Mouse (Mus musculus) granulocyte monocyte progenitor cell, adult 5-6 weeks (primary cell): Measurements from ENCODE around the gene Lrrc75a. TPM values are rescaled to one million over a fixed set of nuclear protein-coding genes. Genes with fewer than 3 reads are reported as not detected.

Experiments
- ATAC-seq: replicated peaks from 2 replicates; pipeline ENCODE4 v1.8.0; 2016; ENCODE audit warnings: mild to moderate bottlenecking, moderate TSS enrichment, inconsistent platforms; ENCODE audit not compliant: poor library complexity, severe bottlenecking
- total RNA-seq, 2 experiments: library from RNA; stranded (forward) in 1 of 2; stranded (reverse) in 1 of 2; fragments of 200-712, 200-1000 nt in 1 of 2; fragments of >200 nt in 1 of 2; fragmentation: Nextera tagmentation in 1 of 2; gene quantifications; 2 replicates each; pipeline ENCODE4 v1.2.3; 2014 to 2017

Gene Lrrc75a
- total RNA-seq, 2 experiments from 2014 or later: 5.4 to 5.7 TPM

DNA sequence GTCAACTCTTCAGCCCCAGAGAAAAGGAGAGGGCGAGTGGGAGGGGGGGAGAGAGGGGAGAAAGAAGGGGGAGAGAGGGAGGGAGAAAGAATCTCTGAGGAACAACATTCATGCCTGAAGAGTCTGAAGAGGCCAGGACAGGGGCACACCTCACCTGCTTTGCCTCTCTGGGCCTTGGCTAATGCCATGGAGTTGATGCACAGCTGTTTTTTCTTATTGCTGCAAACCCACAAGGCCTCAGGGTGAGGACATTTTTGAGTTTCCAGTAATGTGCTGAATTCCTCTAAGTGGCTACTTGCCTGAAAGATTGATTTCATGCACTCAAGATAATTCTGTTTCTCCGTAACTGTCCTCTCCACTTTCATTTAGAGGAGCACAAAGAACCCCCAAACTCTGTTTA lies 90.2 kb downstream of the Lrrc75a start:
- no peak for ATAC-seq

GRCm38 (mm10) chr11:62557205-62557604 lies 91.1 kb downstream of the Lrrc75a start:
- ATAC-seq: no peak

DNA sequence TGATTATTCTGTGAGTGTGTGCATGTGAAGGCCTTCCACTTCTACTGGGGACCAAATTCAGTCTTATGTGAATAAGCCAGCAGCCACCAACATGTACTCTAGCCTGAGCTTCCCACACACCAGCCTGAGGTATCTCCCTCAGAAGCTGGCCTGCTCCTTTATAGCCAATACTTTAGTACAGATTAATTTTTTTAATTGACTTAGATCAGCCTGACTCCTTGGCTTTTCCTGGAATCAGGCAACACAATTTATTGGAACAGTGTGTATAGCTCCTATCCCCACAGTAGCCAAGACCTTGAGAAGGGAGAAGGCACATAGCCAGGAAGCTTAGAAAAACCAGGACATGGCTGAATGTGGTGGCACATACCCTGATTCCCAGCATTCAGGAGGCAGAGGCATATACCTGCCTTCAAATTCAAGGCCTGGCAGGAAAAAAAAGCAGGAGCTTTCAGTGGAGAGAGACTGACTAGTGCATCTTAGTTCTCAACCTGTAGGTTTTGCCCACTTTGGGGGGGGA lies 92.4 kb downstream of the Lrrc75a start:
- no peak for ATAC-seq

GRCm38 (mm10) chr11:62554934-62555517 lies 93.3 kb downstream of the Lrrc75a start:
- no peak for ATAC-seq

Other genes with a start within 250 kb of the Lrrc75a start
- 4.7 and 12.2 TPM in 2 replicates for gene Pigl, start 190.1 kb downstream of the Lrrc75a start, total RNA-seq (2014; fragmentation: Nextera tagmentation)
- gene Pigl, start 190.1 kb downstream of the Lrrc75a start, total RNA-seq (2017): 2.5 and 3.6 TPM in 2 replicates
- 289 and 349 TPM in 2 replicates for gene Ncor1, start 190.0 kb downstream of the Lrrc75a start, total RNA-seq (2014; fragmentation: Nextera tagmentation)
- gene Ncor1, start 190.0 kb downstream of the Lrrc75a start, total RNA-seq (2017): 267 and 271 TPM in 2 replicates
- gene Cenpv, start 109.3 kb downstream of the Lrrc75a start, total RNA-seq (2014; fragmentation: Nextera tagmentation): 25.2 and 30.3 TPM in 2 replicates
- 12.8 and 15.7 TPM in 2 replicates for gene Cenpv, start 109.3 kb downstream of the Lrrc75a start, total RNA-seq (2017)
- 870 and 954 TPM in 2 replicates for gene Ubb, start 97.4 kb downstream of the Lrrc75a start, total RNA-seq (2014; fragmentation: Nextera tagmentation)
- 1,051 and 1,247 TPM in 2 replicates for gene Ubb, start 97.4 kb downstream of the Lrrc75a start, total RNA-seq (2017)
- 13.8 and 17.5 TPM in 2 replicates for gene Trpv2, start 74.0 kb downstream of the Lrrc75a start, total RNA-seq (2014; fragmentation: Nextera tagmentation)
- 9.2 and 10.7 TPM in 2 replicates for gene Trpv2, start 74.0 kb downstream of the Lrrc75a start, total RNA-seq (2017)
- gene Mmgt2, start 141 bp upstream of the Lrrc75a start, total RNA-seq (2014; fragmentation: Nextera tagmentation): 16.7 and 34.1 TPM in 2 replicates
- gene Mmgt2, start 141 bp upstream of the Lrrc75a start, total RNA-seq (2017): 15.9 and 23.7 TPM in 2 replicates
- 1.1 and 2.5 TPM in 2 replicates for gene Zfp287, start 83.4 kb upstream of the Lrrc75a start, total RNA-seq (2014; fragmentation: Nextera tagmentation)
- 0.56 and 1.9 TPM in 2 replicates for gene Zfp287, start 83.4 kb upstream of the Lrrc75a start, total RNA-seq (2017)
- not detected in 2 replicates for gene Gm10428, start 104.6 kb upstream of the Lrrc75a start, total RNA-seq (2014; fragmentation: Nextera tagmentation)
- gene Gm10428, start 104.6 kb upstream of the Lrrc75a start, total RNA-seq (2017): not detected in 2 replicates
- 3.2 and 7.5 TPM in 2 replicates for gene Zfp286, start 140.9 kb upstream of the Lrrc75a start, total RNA-seq (2014; fragmentation: Nextera tagmentation)
- 2.4 and 2.8 TPM in 2 replicates for gene Zfp286, start 140.9 kb upstream of the Lrrc75a start, total RNA-seq (2017)
- 12.2 and 29.7 TPM in 2 replicates for gene Trim16, start 171.7 kb upstream of the Lrrc75a start, total RNA-seq (2014; fragmentation: Nextera tagmentation)
- 19.3 and 22.9 TPM in 2 replicates for gene Trim16, start 171.7 kb upstream of the Lrrc75a start, total RNA-seq (2017)
- 2.5 and 4.9 TPM in 2 replicates for gene Fbxw10, start 198.5 kb upstream of the Lrrc75a start, total RNA-seq (2014; fragmentation: Nextera tagmentation)
- 4.7 and 6.7 TPM in 2 replicates for gene Fbxw10, start 198.5 kb upstream of the Lrrc75a start, total RNA-seq (2017)
- 23.8 and 24.3 TPM in 2 replicates for gene Tvp23b, start 230.9 kb upstream of the Lrrc75a start, total RNA-seq (2014; fragmentation: Nextera tagmentation)
- 37.7 and 48.3 TPM in 2 replicates for gene Tvp23b, start 230.9 kb upstream of the Lrrc75a start, total RNA-seq (2017)